Comparison of ENCODE assay signal across 13 mouse cellular contexts in genomic region chr16:18484794-18485435, GRCm38 (mm10). TPM values are rescaled to one million over a fixed set of nuclear protein-coding genes. Genes with fewer than 3 reads are reported as not detected.
DNase-seq lines count a peak whose midpoint lies in the region; ATAC-seq and TF ChIP-seq lines count a peak whose summit lies in the region.
"Had no signal": no experiment of that assay in that cellular context is flagged by ENCODE, and none has a peak within 500 bp of the region (broad histone marks: within the 10 kb centered on the region; RNA-seq: fewer than 3 reads in every experiment).

No protein-coding gene starts in this region.

- H3K9me3 ChIP-seq in embryonic facial prominence, embryonic 12.5 days, result no peaks in the 10 kb centered on the region
- no peaks in the 10 kb centered on the region for H3K9me3 ChIP-seq in forebrain, postnatal 0 days (ENCODE audit: low read length)

- no peaks in the 10 kb centered on the region for H3K27me3 ChIP-seq in embryonic facial prominence, embryonic 12.5 days
- no peaks in the 10 kb centered on the region for H3K27me3 ChIP-seq in forebrain, postnatal 0 days (ENCODE audit: insufficient read depth, low read length)
- no peaks in the 10 kb centered on the region for H3K27me3 ChIP-seq in kidney, adult 2 months (replicated peaks; ENCODE audit: control insufficient read depth, insufficient read depth, low read length)

- DNase-seq in urinary bladder, postnatal 10 days (ENCODE audit: low spot score), result peak; percentile 2
- DNase-seq in urinary bladder, postnatal 36 days (ENCODE audit: low spot score in 2 of 2), result no peak
- DNase-seq in forebrain, postnatal 0 days, result no peak
- peak; percentile 79 for DNase-seq in retina, postnatal 1 day
- no peak for DNase-seq in kidney, adult 2 months
- DNase-seq in adrenal gland, postnatal 14 days, result no peak
- no peak for DNase-seq in layer of hippocampus, postnatal 14 days (ENCODE audit: low spot score in 2 of 2)
- DNase-seq: adrenal gland, adult 2 months; cerebellum, adult 11 months; gastrocnemius, postnatal 14 days; kidney, adult 8-10 months; lung, postnatal 10 days had no signal

- H3K36me3 ChIP-seq in embryonic facial prominence, embryonic 12.5 days, result no peaks in the 10 kb centered on the region
- no peaks in the 10 kb centered on the region for H3K36me3 ChIP-seq in forebrain, postnatal 0 days (ENCODE audit: insufficient read depth)
- H3K36me3 ChIP-seq in kidney, adult 2 months (ENCODE audit: control insufficient read depth, insufficient read depth, low read length), result no peaks in the 10 kb centered on the region

- H3K27ac ChIP-seq in embryonic facial prominence, embryonic 12.5 days, result peak overlapping the region; percentile 4; the same call in 1 of the 2 replicates
- no peak overlapping the region for H3K27ac ChIP-seq in forebrain, postnatal 0 days (ENCODE audit: low read depth, low read length)
- H3K27ac ChIP-seq in kidney, adult 2 months (ENCODE audit: insufficient read depth, low read depth, low read length), result no peak overlapping the region

- no peak for TF ChIP-seq CTCF in forebrain, postnatal 0 days (IDR thresholded peaks at IDR 0.05; ENCODE audit: low read depth)
- no peak for TF ChIP-seq CTCF in kidney, adult 2 months (conservative IDR thresholded peaks at IDR 0.05; ENCODE audit: insufficient read depth, insufficient read length, low read depth, low read length)

- peaks cover 6% of the 10 kb centered on the region; the same call in 1 of the 2 replicates for H3K4me1 ChIP-seq in embryonic facial prominence, embryonic 12.5 days
- no peaks in the 10 kb centered on the region for H3K4me1 ChIP-seq in forebrain, postnatal 0 days (ENCODE audit: insufficient read depth)
- H3K4me1 ChIP-seq in kidney, adult 2 months (ENCODE audit: control insufficient read depth, insufficient read depth, low read length), result no peaks in the 10 kb centered on the region

- ATAC-seq in embryonic facial prominence, embryonic 12.5 days (ENCODE audit: insufficient number of reproducible peaks, insufficient read depth, low FRiP score, low TSS enrichment), result no peak
- peak; percentile 29; the same call in 1 of the 2 replicates for ATAC-seq in forebrain, postnatal 0 days

- H3K9ac ChIP-seq in embryonic facial prominence, embryonic 12.5 days, result no peak overlapping the region
- H3K9ac ChIP-seq in forebrain, postnatal 0 days, result no peak overlapping the region

- no peak overlapping the region for H3K4me3 ChIP-seq in embryonic facial prominence, embryonic 12.5 days
- no peak overlapping the region for H3K4me3 ChIP-seq in forebrain, postnatal 0 days (ENCODE audit: low read depth, low read length)
- H3K4me3 ChIP-seq in kidney, adult 2 months (ENCODE audit: insufficient read depth, low read depth, low read length), result no peak overlapping the region

- no peak for TF ChIP-seq POLR2A in kidney, adult 2 months (IDR thresholded peaks at IDR 0.05; ENCODE audit: low read depth, low read length)

- no peak overlapping the region for H3K4me2 ChIP-seq in embryonic facial prominence, embryonic 12.5 days (replicated peaks)
- no peak overlapping the region for H3K4me2 ChIP-seq in forebrain, postnatal 0 days (ENCODE audit: low read depth)

- WGBS in embryonic facial prominence, embryonic 12.5 days, result 34% methylated on average over 5 of the region's 5 CpGs
- WGBS in forebrain, postnatal 0 days, result 16% methylated on average over 5 of the region's 5 CpGs
- WGBS in kidney, adult 2 months, result 76% methylated on average over 5 of the region's 5 CpGs

RNA-seq across cellular contexts. Expression of gene Gnb1l, which starts 13.6 kb away (rescaled TPM):
- 16.9 and 17.5 TPM in 2 replicates for polyA plus RNA-seq in embryonic facial prominence, embryonic 12.5 days (2016; fragmentation: Nextera tagmentation; extraction: Ambion mirVana)
- 12.3 and 13.0 TPM in 2 replicates for total RNA-seq in forebrain, postnatal 0 days (2014; rRNA removed)
- polyA plus RNA-seq in forebrain, postnatal 0 days (2015; fragmentation: Nextera tagmentation; extraction: Ambion mirVana), result 16.9 and 20.7 TPM in 2 replicates
- polyA plus RNA-seq in kidney, adult 2 months (2012; rRNA removed), result 10.7 and 15.8 TPM in 2 replicates
- 5.7 and 6.4 TPM in 2 replicates for total RNA-seq in adrenal gland, postnatal 14 days (2021)
- total RNA-seq in layer of hippocampus, postnatal 14 days (2021), result 1 to 10 TPM; 6.1 to 7.5 TPM

RNA-seq across cellular contexts. Expression of gene Rtl10, which starts 13.8 kb away (rescaled TPM):
- 4.1 and 4.2 TPM in 2 replicates for polyA plus RNA-seq in embryonic facial prominence, embryonic 12.5 days (2016; fragmentation: Nextera tagmentation; extraction: Ambion mirVana)
- total RNA-seq in forebrain, postnatal 0 days (2014; rRNA removed), result 3.8 and 7.7 TPM in 2 replicates
- polyA plus RNA-seq in forebrain, postnatal 0 days (2015; fragmentation: Nextera tagmentation; extraction: Ambion mirVana), result 2.5 and 2.9 TPM in 2 replicates
- 5.0 and 6.9 TPM in 2 replicates for polyA plus RNA-seq in kidney, adult 2 months (2012; rRNA removed)
- total RNA-seq in adrenal gland, postnatal 14 days (2021), result 4.4 and 5.8 TPM in 2 replicates
- total RNA-seq in layer of hippocampus, postnatal 14 days (2021), result 1 to 10 TPM; 8.6 TPM

RNA-seq across cellular contexts. Expression of gene Comt, which starts 58.3 kb away (rescaled TPM):
- 56.1 and 59.7 TPM in 2 replicates for polyA plus RNA-seq in embryonic facial prominence, embryonic 12.5 days (2016; fragmentation: Nextera tagmentation; extraction: Ambion mirVana)
- 65.6 and 68.4 TPM in 2 replicates for total RNA-seq in forebrain, postnatal 0 days (2014; rRNA removed)
- polyA plus RNA-seq in forebrain, postnatal 0 days (2015; fragmentation: Nextera tagmentation; extraction: Ambion mirVana), result 79.9 and 105 TPM in 2 replicates
- 519 and 582 TPM in 2 replicates for polyA plus RNA-seq in kidney, adult 2 months (2012; rRNA removed)
- 117 and 147 TPM in 2 replicates for total RNA-seq in adrenal gland, postnatal 14 days (2021)
- total RNA-seq in layer of hippocampus, postnatal 14 days (2021), result 10 to 100 TPM; 57.1 to 66.8 TPM

RNA-seq across cellular contexts. Expression of gene Txnrd2, which starts 58.7 kb away (rescaled TPM):
- polyA plus RNA-seq in embryonic facial prominence, embryonic 12.5 days (2016; fragmentation: Nextera tagmentation; extraction: Ambion mirVana), result 15.7 and 19.8 TPM in 2 replicates
- total RNA-seq in forebrain, postnatal 0 days (2014; rRNA removed), result 9.7 and 11.5 TPM in 2 replicates
- 28.0 and 34.4 TPM in 2 replicates for polyA plus RNA-seq in forebrain, postnatal 0 days (2015; fragmentation: Nextera tagmentation; extraction: Ambion mirVana)
- polyA plus RNA-seq in kidney, adult 2 months (2012; rRNA removed), result 35.2 and 39.1 TPM in 2 replicates
- total RNA-seq in adrenal gland, postnatal 14 days (2021), result 66.4 and 66.5 TPM in 2 replicates
- total RNA-seq in layer of hippocampus, postnatal 14 days (2021), result 10 to 100 TPM; 19.5 to 22.1 TPM

Comparison
In these comparisons a context has a peak if more than half of its experiments do, and no peak if none do; other contexts are left out.
1. DNase-seq: peak in urinary bladder, postnatal 10 days (single experiment) and retina, postnatal 1 day (single experiment); none in urinary bladder, postnatal 36 days (0 of 2), forebrain, postnatal 0 days (single experiment), kidney, adult 2 months (single experiment), adrenal gland, postnatal 14 days (single experiment) and layer of hippocampus, postnatal 14 days (0 of 2).